Mouse (Mus musculus) cerebral cortex, adult 2 months (tissue): ENCODE measurements around the gene Pde6b.

ENCODE experiments used
- WGBS: fragments of 180-500 bp; shearing (Covaris S2); methylation state at CpG from one replicate; pipeline ENCODE4 v1.1.7; 2018; 5-methylcytosine and 5-hydroxymethylcytosine counted together

Pde6b gene

GRCm38 (mm10) chr5:108389744-108390143, 1.6 kb downstream of the Pde6b start:
- WGBS = 67% methylated on average over 3 of the region's 3 CpGs

DNA sequence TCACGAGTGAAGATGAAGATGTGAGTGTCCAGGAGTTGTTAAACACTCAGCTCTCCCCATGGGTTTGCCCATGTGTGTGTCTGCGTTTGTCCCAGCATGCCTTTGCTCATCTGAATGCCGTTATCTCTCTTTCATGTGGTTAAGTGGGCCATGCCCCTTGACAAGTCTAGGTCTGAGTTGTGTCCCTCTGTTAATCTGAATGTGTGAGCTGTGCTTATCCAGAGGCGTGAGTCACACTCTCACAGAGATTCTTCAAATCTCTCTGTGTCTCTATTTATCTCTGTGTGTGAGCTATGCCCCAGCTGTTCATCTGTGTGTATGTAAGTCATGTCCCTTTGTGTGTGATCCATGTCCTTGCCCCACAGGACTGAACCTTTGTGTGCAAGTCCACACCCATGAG, 15.3 kb downstream of the Pde6b start:
- WGBS = 76% methylated on average over 4 of the region's 4 CpGs

DNA sequence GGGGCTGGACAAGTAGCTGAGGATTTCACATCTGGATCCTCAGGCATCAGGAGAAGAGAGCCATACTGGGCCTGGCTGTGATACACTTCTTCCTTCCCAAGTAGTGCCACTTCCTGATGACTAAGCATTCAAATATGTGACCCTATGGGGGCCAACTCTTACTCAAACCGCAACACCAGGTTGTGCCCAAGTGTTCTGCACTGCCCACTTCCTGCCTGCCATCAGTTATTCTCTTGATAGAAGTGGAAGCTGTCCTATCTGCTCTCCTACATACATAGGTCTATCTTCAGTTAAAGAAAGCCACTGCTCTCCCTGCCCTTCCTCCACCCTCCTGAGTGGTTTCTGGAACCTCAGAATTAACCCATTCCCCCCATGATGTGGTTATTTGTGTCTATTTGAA, 17.3 kb downstream of the Pde6b start:
- 64% methylated on average over 1 of the region's 1 CpGs for WGBS

GRCm38 (mm10) chr5:108406977-108407376, 18.8 kb downstream of the Pde6b start:
- 47% methylated on average over 2 of the region's 2 CpGs for WGBS

GRCm38 (mm10) chr5:108414711-108415110, 26.5 kb downstream of the Pde6b start:
- WGBS = 86% methylated on average over 2 of the region's 2 CpGs

- WGBS = 86% methylated on average over 3 of the region's 3 CpGs
Observed at GRCm38 (mm10) chr5:108422741-108423140, 34.5 kb downstream of the Pde6b start.

DNA sequence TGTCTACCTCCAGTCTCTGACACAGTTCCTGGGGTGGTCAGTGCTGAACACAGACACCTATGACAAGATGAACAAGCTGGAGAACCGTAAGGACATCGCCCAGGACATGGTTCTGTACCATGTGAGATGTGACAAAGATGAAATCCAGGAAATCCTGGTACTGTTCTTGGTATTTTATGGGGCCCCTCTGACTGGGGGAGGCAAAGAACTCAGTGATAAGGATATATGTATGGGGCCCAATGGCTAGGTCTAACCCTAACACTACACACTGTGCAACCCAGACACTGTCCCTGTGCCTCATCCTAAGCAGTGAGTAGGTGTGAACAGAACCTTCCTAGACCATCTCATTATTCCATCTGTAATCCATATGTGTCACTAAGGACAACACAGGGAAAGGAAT, 35.2 kb downstream of the Pde6b start:
- 84% methylated on average over 2 of the region's 2 CpGs for WGBS

DNA sequence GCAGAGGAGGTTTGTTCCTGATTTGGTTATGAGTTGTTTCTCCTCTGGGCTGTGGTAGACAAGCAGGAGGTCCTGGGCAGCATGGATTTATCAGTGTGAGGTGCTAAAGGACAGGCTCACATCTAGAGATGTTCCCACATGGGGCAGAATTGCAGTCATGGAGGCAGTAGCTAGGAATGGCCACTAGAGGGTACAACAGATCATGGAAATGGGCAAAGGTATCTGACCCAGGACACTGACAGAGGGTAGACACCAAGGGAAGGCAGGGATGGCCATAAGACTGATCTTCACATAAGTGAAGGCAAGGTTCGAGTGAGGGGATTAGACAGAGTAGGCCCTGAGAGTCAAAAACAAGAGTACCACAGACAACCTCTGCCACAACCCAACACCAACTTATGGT, 39.0 kb downstream of the Pde6b start:
- WGBS = 55% methylated on average over 1 of the region's 1 CpGs

DNA sequence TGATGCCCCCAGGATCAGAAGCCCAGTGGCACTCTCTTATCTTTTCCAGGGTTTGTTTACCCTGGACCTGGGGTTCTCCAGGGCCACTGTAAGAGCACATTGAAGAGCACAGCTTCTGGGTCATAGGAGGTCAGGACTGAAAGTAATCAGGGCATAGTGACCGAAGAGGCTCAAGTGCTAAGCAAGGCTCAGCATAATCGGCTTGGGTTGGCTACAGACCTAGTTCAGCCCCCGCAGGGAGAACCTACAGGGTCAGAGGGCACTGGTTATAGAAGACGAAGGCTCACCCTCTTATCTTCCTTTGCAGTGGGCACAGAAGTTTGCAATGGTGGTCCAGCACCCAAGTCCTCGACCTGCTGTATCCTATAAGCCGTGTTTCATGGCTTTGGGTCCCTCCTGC, 43.0 kb downstream of the Pde6b start:
- 90% methylated on average over 6 of the region's 6 CpGs for WGBS

- under 1% methylated on average over 42 of the region's 42 CpGs for WGBS
Observed at GRCm38 (mm10) chr5:108433804-108434587, 45.8 kb downstream of the Pde6b start, which contains the start of gene Atp5k. Atp5k (minus strand) TSS chr5:108434448.

- 77% methylated on average over 2 of the region's 2 CpGs for WGBS
Observed at GRCm38 (mm10) chr5:108436101-108436500, 47.9 kb downstream of the Pde6b start.

DNA sequence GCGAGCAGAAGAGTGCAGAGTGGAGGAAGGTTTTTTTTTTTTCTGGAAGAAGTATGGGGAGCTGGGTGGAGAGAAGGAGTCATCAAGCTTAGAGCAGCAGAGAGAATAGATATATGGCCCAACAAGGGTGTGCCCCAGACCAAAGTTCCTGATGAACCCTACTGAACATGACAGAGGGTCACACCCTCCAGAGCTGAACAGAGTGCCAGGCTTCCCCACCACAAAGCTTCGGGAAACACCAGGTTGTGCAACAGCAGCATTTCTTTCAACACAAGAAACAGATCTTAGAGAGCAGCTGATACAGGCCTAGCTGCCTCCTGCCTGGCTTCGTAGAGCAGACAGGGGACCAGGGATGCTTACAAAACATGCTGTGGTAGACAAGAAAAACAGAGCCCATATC, 58.8 kb downstream of the Pde6b start:
- WGBS = 88% methylated on average over 3 of the region's 3 CpGs

GRCm38 (mm10) chr5:108447857-108448256, 59.7 kb downstream of the Pde6b start:
- 91% methylated on average over 7 of the region's 7 CpGs for WGBS

DNA sequence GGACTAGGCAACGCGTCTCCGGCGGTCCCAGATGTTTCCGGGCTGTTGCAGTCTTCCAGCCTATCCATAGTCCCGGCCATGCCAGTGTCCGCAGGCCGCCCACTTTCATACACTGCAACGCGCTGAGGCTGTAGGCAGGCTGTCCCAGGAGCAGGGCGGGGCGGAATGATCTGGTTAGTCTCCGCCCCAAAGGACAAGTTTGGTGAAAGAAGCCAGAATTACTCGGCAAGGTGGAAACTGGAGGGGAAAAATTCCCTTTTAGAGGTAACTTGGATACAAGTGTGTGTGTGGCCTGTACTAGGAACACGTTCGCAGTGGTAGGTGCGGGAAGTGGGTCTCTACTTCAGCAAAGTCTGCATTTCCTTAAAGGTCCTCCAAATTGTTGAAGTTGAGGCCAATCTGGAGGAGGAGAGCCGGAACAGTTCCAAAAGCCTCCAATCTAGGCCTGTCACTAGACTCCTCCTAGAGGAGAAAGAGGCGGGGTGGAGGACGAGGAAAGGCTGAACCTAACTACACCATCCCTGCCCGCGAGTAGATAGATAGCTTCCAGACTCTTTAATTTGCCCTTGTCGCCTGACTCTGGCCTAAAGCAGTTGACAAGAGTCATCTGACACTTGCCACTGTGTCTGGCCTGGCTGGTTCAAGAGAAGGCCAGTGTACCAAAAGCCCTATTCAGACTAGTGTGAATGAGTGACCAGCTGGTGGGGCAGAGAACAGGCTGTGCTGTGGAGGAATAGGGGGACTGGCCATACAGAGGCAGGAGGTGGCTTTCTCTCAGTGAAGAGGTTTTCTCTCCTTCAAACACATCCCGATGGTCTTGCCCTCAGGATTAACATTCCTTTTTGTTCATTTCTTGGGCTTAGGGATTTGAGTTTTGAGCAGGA, 60.8 kb downstream of the Pde6b start, which contains the start of gene Mfsd7a:
Mfsd7a (minus strand) TSS at position 107 of the 884 bp plus-strand sequence.
- 26% methylated on average over 24 of the region's 24 CpGs for WGBS

GRCm38 (mm10) chr5:108450837-108451540, 62.8 kb downstream of the Pde6b start:
- 76% methylated on average over 8 of the region's 8 CpGs for WGBS

- WGBS = 87% methylated on average over 1 of the region's 1 CpGs
Observed at GRCm38 (mm10) chr5:108451611-108452010, 63.4 kb downstream of the Pde6b start.

GRCm38 (mm10) chr5:108452422-108452821, 64.2 kb downstream of the Pde6b start:
- WGBS = 91% methylated on average over 1 of the region's 1 CpGs

- 57% methylated on average over 3 of the region's 3 CpGs for WGBS
Observed at GRCm38 (mm10) chr5:108454094-108454493, 65.9 kb downstream of the Pde6b start.

DNA sequence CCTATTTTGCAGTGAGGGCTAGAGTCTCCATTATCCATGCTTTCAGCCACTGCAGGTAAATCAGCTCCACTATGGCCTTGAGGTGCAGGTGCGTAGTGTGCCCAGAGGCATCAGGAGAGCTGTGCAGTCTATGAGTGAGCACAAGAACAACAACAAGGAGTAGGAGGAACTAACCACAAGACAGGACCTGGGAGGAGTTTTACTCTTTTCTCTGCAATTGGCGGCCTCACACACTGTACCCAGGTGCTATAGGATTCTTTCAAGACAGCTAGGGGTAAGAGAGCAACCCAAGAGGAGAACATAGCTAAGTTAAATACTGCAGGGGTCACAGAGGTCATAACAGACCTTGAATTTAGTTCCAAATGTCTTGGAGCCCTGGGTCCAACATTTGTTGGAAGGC, 70.5 kb downstream of the Pde6b start:
- WGBS = 94% methylated on average over 2 of the region's 2 CpGs

DNA sequence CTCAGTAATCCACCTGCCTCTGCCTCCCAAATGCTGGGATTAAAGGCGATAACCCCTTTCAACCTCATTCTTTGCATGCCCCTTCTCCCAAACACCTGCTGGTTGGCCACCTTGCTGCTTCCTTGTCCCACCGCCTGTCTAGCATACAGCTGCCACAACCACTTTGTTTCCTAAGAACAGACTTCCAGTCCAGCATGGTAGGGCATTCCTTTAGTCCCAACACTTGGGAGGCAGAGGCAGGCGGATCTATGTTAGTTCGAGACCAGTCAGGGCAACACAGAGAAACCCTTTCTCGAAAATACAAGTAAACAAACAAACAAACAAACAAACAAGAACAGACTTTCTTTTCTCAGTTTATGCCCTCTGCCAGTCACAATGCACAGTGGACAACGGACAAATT, 72.3 kb downstream of the Pde6b start:
- 34% methylated on average over 6 of the region's 6 CpGs for WGBS

GRCm38 (mm10) chr5:108461082-108462065, 73.2 kb downstream of the Pde6b start, which contains the start of gene Pcgf3:
Pcgf3 (plus strand) TSS chr5:108461232.
- WGBS = 1% methylated on average over 51 of the region's 62 CpGs
